Mouse (Mus musculus) MEL (cell line): Measurements from ENCODE around the gene Gm11437. TPM values are rescaled to one million over a fixed set of nuclear protein-coding genes. Genes with fewer than 3 reads are reported as not detected.

ENCODE experiments used
- DNase-seq: peaks from one replicate; pipeline ENCODE4 v3.0.0; 2011; ENCODE audit warnings: low read depth, low spot score
- H3K27ac ChIP-seq: 2 replicates; pipeline ENCODE4 v1.5.1; 2012; ENCODE audit warnings: low read depth, mild to moderate bottlenecking, control low read depth, low read length, moderate library complexity; ENCODE audit not compliant: control insufficient read depth
- H3K27me3 ChIP-seq, 2 experiments: fragments of 150-350 bp in 1 of 2; sonication (generic) in 1 of 2; 2 replicates each; pipeline ENCODE4 v1.6.1; 2012; ENCODE audit warnings: low read length in 2 of 2, mild to moderate bottlenecking in 2 of 2, improper control_type of control experiment in 1 of 2, moderate library complexity in 1 of 2; ENCODE audit not compliant: insufficient read depth in 2 of 2, control insufficient read depth in 1 of 2
- H3K36me3 ChIP-seq, 2 experiments: 2 replicates each; pipeline ENCODE4 v1.6.1; 2012 to 2014; ENCODE audit warnings: low read length in 2 of 2, improper control_type of control experiment in 1 of 2, inconsistent platforms in 1 of 2, mild to moderate bottlenecking in 1 of 2; ENCODE audit not compliant: insufficient read depth in 2 of 2, control insufficient read depth in 1 of 2
- H3K4me1 ChIP-seq, 2 experiments: fragments of 150-350 bp in 1 of 2; sonication (generic) in 1 of 2; 2 replicates each; pipeline ENCODE4 v1.6.1; 2012; ENCODE audit warnings: low read length in 2 of 2, improper control_type of control experiment in 1 of 2, mild to moderate bottlenecking in 1 of 2; ENCODE audit not compliant: insufficient read depth in 2 of 2, control insufficient read depth in 1 of 2
- H3K4me3 ChIP-seq, 2 experiments: fragments of 150-350 bp in 1 of 2; sonication (generic) in 1 of 2; 2 replicates each; pipeline ENCODE4 v1.5.1; 2012; ENCODE audit warnings: low read depth in 2 of 2, low read length in 2 of 2, mild to moderate bottlenecking in 2 of 2, moderate library complexity in 2 of 2, control low read depth in 1 of 2, improper control_type of control experiment in 1 of 2; ENCODE audit not compliant: control insufficient read depth in 1 of 2, insufficient read depth in 1 of 2
- H3K79me2 ChIP-seq: 2 replicates; pipeline ENCODE4 v1.6.1; 2012; ENCODE audit warnings: mild to moderate bottlenecking, low read length, moderate library complexity; ENCODE audit not compliant: control insufficient read depth, poor library complexity, insufficient read depth
- H3K9ac ChIP-seq: 2 replicates; pipeline ENCODE4 v1.6.1; 2012; ENCODE audit warnings: low read depth, mild to moderate bottlenecking, control low read depth, low read length, moderate library complexity; ENCODE audit not compliant: control insufficient read depth, poor library complexity, severe bottlenecking
- H3K9me3 ChIP-seq: fragments of 150-350 bp; sonication (generic); replicated peaks from 2 replicates; pipeline ENCODE4 v1.6.1; 2012; ENCODE audit warnings: mild to moderate bottlenecking, low read length, improper control_type of control experiment, moderate library complexity; ENCODE audit not compliant: insufficient read depth
- BHLHE40 ChIP-seq: IDR thresholded peaks from 2 replicates; pipeline ENCODE4 v1.6.1; 2012; ENCODE audit warnings: low read depth, mild to moderate bottlenecking, inconsistent platforms, low read length, improper control_type of control experiment, borderline replicate concordance
- CTCF ChIP-seq, 3 experiments: IDR thresholded peaks in 2 of 3; conservative IDR thresholded peaks in 1 of 3; 2 replicates each; pipeline ENCODE4 v1.5.1; 2011 to 2012; ENCODE audit warnings: low read length in 3 of 3, low read depth in 2 of 3, mild to moderate bottlenecking in 2 of 3, improper control_type of control experiment in 1 of 3, inconsistent platforms in 1 of 3, mixed read lengths in 1 of 3, moderate library complexity in 1 of 3; ENCODE audit not compliant: control insufficient read depth in 1 of 3, insufficient read depth in 1 of 3, poor library complexity in 1 of 3, severe bottlenecking in 1 of 3
- E2F4 ChIP-seq: IDR thresholded peaks from 2 replicates; pipeline ENCODE4 v1.6.1; 2011; ENCODE audit warnings: low read depth, low read length, improper control_type of control experiment, borderline replicate concordance
- EP300 ChIP-seq, 2 experiments: IDR thresholded peaks; 2 replicates each; pipeline ENCODE4 v1.6.1; 2011; ENCODE audit warnings: improper control_type of control experiment in 2 of 2, low read length in 2 of 2, low read depth in 1 of 2, mild to moderate bottlenecking in 1 of 2
- ETS1 ChIP-seq: IDR thresholded peaks from 2 replicates; pipeline ENCODE4 v1.6.1; 2012; ENCODE audit warnings: low read depth, mild to moderate bottlenecking, inconsistent platforms, low read length, improper control_type of control experiment, moderate library complexity
- GATA1 ChIP-seq: IDR thresholded peaks from 2 replicates; pipeline ENCODE4 v1.6.1; 2011; ENCODE audit warnings: low read depth, low read length, improper control_type of control experiment
- HCFC1 ChIP-seq: IDR thresholded peaks from 2 replicates; pipeline ENCODE4 v1.6.1; 2012; ENCODE audit warnings: low read depth, mild to moderate bottlenecking, inconsistent platforms, low read length, improper control_type of control experiment, moderate library complexity
- JUND ChIP-seq: IDR thresholded peaks from 2 replicates; pipeline ENCODE4 v1.6.1; 2011; ENCODE audit warnings: low read depth, mild to moderate bottlenecking, improper control_type of control experiment, low read length
- MAX ChIP-seq: IDR thresholded peaks from 2 replicates; pipeline ENCODE4 v1.6.1; 2011; ENCODE audit warnings: low read length, improper control_type of control experiment
- MXI1 ChIP-seq: IDR thresholded peaks from 2 replicates; pipeline ENCODE4 v1.6.1; 2011; ENCODE audit warnings: mild to moderate bottlenecking, low read depth, low read length, improper control_type of control experiment
- MYB ChIP-seq: IDR thresholded peaks from 2 replicates; pipeline ENCODE4 v1.6.1; 2011; ENCODE audit warnings: mild to moderate bottlenecking, low read depth, low read length, improper control_type of control experiment
- MYC ChIP-seq: IDR thresholded peaks from 2 replicates; pipeline ENCODE4 v1.6.1; 2011; ENCODE audit warnings: low read depth, mild to moderate bottlenecking, low read length, improper control_type of control experiment, moderate library complexity
- NELFE ChIP-seq: IDR thresholded peaks from 2 replicates; pipeline ENCODE4 v1.6.1; 2011; ENCODE audit warnings: low read depth, low read length, improper control_type of control experiment
- NRF1 ChIP-seq: IDR thresholded peaks from 2 replicates; pipeline ENCODE4 v1.6.1; 2014; ENCODE audit warnings: low read depth, mild to moderate bottlenecking, inconsistent platforms, low read length, improper control_type of control experiment, moderate library complexity; ENCODE audit not compliant: poor library complexity, insufficient read depth, severe bottlenecking
- RAD21 ChIP-seq: IDR thresholded peaks from 2 replicates; pipeline ENCODE4 v1.6.1; 2011; ENCODE audit warnings: mild to moderate bottlenecking, low read depth, low read length, improper control_type of control experiment
- SIN3A ChIP-seq: IDR thresholded peaks from 2 replicates; pipeline ENCODE4 v1.6.1; 2012; ENCODE audit warnings: low read length, improper control_type of control experiment, inconsistent platforms
- SMC3 ChIP-seq: IDR thresholded peaks from 2 replicates; pipeline ENCODE4 v1.6.1; 2011; ENCODE audit warnings: low read depth, low read length, improper control_type of control experiment
- TAL1 ChIP-seq: IDR thresholded peaks from 2 replicates; pipeline ENCODE4 v1.6.1; 2012; ENCODE audit warnings: mild to moderate bottlenecking, inconsistent platforms, low read length, moderate library complexity, mixed read lengths
- TBP ChIP-seq: IDR thresholded peaks from 2 replicates; pipeline ENCODE4 v1.8.0; 2011; ENCODE audit warnings: low read depth, low read length, improper control_type of control experiment
- TCF12 ChIP-seq: IDR thresholded peaks from 2 replicates; pipeline ENCODE4 v1.6.1; 2014; ENCODE audit warnings: low read depth, mild to moderate bottlenecking, inconsistent platforms, low read length, improper control_type of control experiment, moderate library complexity
- ZC3H11A ChIP-seq: IDR thresholded peaks from 2 replicates; pipeline ENCODE4 v1.6.1; 2012; ENCODE audit warnings: low read depth, mild to moderate bottlenecking, inconsistent platforms, low read length, improper control_type of control experiment
- ZKSCAN1 ChIP-seq: IDR thresholded peaks from 2 replicates; pipeline ENCODE4 v1.6.1; 2012; ENCODE audit warnings: low read depth, mild to moderate bottlenecking, inconsistent platforms, low read length, improper control_type of control experiment, moderate library complexity
- ZMIZ1 ChIP-seq: IDR thresholded peaks from 2 replicates; pipeline ENCODE4 v1.6.1; 2012; ENCODE audit warnings: low read depth, mild to moderate bottlenecking, inconsistent platforms, low read length, improper control_type of control experiment, moderate library complexity
- ZNF384 ChIP-seq: IDR thresholded peaks from 2 replicates; pipeline ENCODE4 v1.6.1; 2012; ENCODE audit warnings: low read depth, mild to moderate bottlenecking, inconsistent platforms, low read length, improper control_type of control experiment
- polyA plus RNA-seq, 2 experiments: library from polyadenylated mRNA; stranded (reverse) in 1 of 2; unstranded in 1 of 2; fragments of >175 nt in 1 of 2; fragments of >200 nt in 1 of 2; gene quantifications; 2 replicates each; pipeline versions ENCODE4 v1.2.1 to v1.2.4; 2012; ENCODE audit warnings: low replicate concordance in 2 of 2, low read depth in 1 of 2; ENCODE audit not compliant: insufficient read length in 2 of 2, insufficient read depth in 1 of 2, missing spikeins in 1 of 2
- total RNA-seq: library from RNA; depleted of rRNA; stranded (reverse); fragments of 300-350 nt; gene quantifications from 2 replicates; pipeline ENCODE4 v1.2.3, GENCODE M21; 2012

The Gm11437 gene
- total and polyA plus RNA-seq, 3 experiments, result not detected

- Histone ChIP-seq H3K4me1 (no peaks in the 10 kb centered on the region), H3K27me3 (peaks cover 4 to 8% of the 10 kb centered on the region in 2 experiments; a peak in 2 of 4 replicates), H3K9ac (no peak overlapping the region), H3K36me3 (no peaks in the 10 kb centered on the region), H3K9me3 (no peaks in the 10 kb centered on the region), H3K27ac (no peak overlapping the region), H3K79me2 (no peaks in the 10 kb centered on the region), H3K4me3 (no peak overlapping the region)
- DNase-seq, result peak; percentile 90
- TF ChIP-seq SMC3, result peak; percentile 87
- TF ChIP-seq NRF1, result no peak
- TF ChIP-seq GATA1, result no peak
- TF ChIP-seq ZC3H11A, result peak; percentile 41
- TF ChIP-seq CTCF (IDR thresholded peaks at IDR 0.05 in 2 of 3, conservative IDR thresholded peaks at IDR 0.05 in 1 of 3; ENCODE audit: control insufficient read depth in 1 of 3, insufficient read depth in 1 of 3, low read depth in 2 of 3, low read length in 3 of 3, poor library complexity in 1 of 3, severe bottlenecking in 1 of 3), result peak; percentile 47 to 95 (median 88)
- TF ChIP-seq MYC, result 0 out of 2 replicates have a peak, but pooled peaks have one; percentile 37
- TF ChIP-seq RAD21, result peak; percentile 81
- no peak for TF ChIP-seq ZKSCAN1
- TF ChIP-seq HCFC1, result no peak
These were observed 25.5 kb downstream of the Gm11437 start for GRCm38 (mm10) chr11:84141752-84142151.

DNA sequence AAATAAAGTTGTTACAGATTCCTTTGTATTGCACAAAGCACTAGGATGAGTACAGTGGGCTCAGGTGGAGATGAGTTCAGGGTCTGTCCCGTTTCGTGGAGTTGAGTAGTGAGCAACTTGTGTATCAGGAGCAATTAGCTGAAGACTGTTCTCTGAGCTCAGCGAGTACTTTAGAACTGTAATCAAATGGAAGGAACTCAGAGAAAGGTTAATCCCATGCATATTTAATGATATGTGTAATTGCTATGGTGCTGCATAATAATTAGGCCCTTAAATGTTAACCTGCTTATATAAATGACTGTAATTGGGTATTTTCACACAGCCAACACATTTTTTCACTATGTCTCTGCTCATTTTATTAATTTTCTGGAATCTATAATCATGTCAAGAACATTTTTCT is 30.8 kb downstream of the Gm11437 start:
- Histone ChIP-seq H3K79me2 (no peaks in the 10 kb centered on the region), H3K27me3 (peaks cover 0 to 1% of the 10 kb centered on the region in 2 experiments; a peak in 1 of 4 replicates), H3K36me3 (no peaks in the 10 kb centered on the region), H3K9ac (no peak overlapping the region), H3K27ac (no peak overlapping the region), H3K4me3 (no peak overlapping the region), H3K4me1 (no peaks in the 10 kb centered on the region), H3K9me3 (no peaks in the 10 kb centered on the region)
- no peak for DNase-seq
- TF ChIP-seq CTCF (IDR thresholded peaks at IDR 0.05 in 2 of 3, conservative IDR thresholded peaks at IDR 0.05 in 1 of 3; ENCODE audit: control insufficient read depth in 1 of 3, insufficient read depth in 1 of 3, low read depth in 2 of 3, low read length in 3 of 3, poor library complexity in 1 of 3, severe bottlenecking in 1 of 3) (peak in 1 of 3 experiments; percentile 22; a peak in 1 of 6 replicates), ZNF384 (no peak), NRF1 (no peak), RAD21 (no peak), SIN3A (no peak), MAX (no peak), EP300 (IDR thresholded peaks at IDR 0.05; ENCODE audit: low read depth in 1 of 2, low read length in 2 of 2) (no peak), SMC3 (no peak), ZC3H11A (no peak)

- Histone ChIP-seq H3K27ac (no peak overlapping the region), H3K9me3 (no peaks in the 10 kb centered on the region), H3K4me3 (no peak overlapping the region), H3K9ac (no peak overlapping the region), H3K27me3 (peaks cover 0 to 1% of the 10 kb centered on the region in 2 experiments; a peak in 1 of 4 replicates), H3K36me3 (no peaks in the 10 kb centered on the region), H3K79me2 (no peaks in the 10 kb centered on the region), H3K4me1 (no peaks in the 10 kb centered on the region)
- DNase-seq, result peak; percentile 55
- TF ChIP-seq BHLHE40, result no peak
- TF ChIP-seq TAL1, result no peak
- TF ChIP-seq RAD21, result peak; percentile 5; the same call in 1 of the 2 replicates
- TF ChIP-seq CTCF (IDR thresholded peaks at IDR 0.05 in 2 of 3, conservative IDR thresholded peaks at IDR 0.05 in 1 of 3; ENCODE audit: control insufficient read depth in 1 of 3, insufficient read depth in 1 of 3, low read depth in 2 of 3, low read length in 3 of 3, poor library complexity in 1 of 3, severe bottlenecking in 1 of 3), result peak in 2 of 3 experiments; percentile 59 to 67; a peak in 5 of 6 replicates
- TF ChIP-seq ZMIZ1, result no peak
- peak; percentile 50 for TF ChIP-seq SMC3
- TF ChIP-seq ETS1, result no peak
- TF ChIP-seq E2F4, result no peak
- no peak for TF ChIP-seq JUND
- TF ChIP-seq TBP, result no peak
- TF ChIP-seq MXI1, result no peak
- TF ChIP-seq NELFE, result no peak
- no peak for TF ChIP-seq MYB
- TF ChIP-seq TCF12, result no peak
These were observed 32.9 kb downstream of the Gm11437 start for GRCm38 (mm10) chr11:84134331-84134860.
